Mouse (Mus musculus) cortical plate, adult 2 months (tissue): ENCODE measurements at regions not wholly inside any gene's neighbourhood (a gene's known extent, or its start where the extent isn't known, plus 50 kb on each side); places are given as distances from the start of the nearest gene placed in this dataset.

Experiments
- CTCF ChIP-seq: fragments of 200-500 bp; IDR thresholded peaks from 2 replicates; pipeline ENCODE4 v1.5.1; 2011; ENCODE audit warnings: mild to moderate bottlenecking, control low read depth, low read length; ENCODE audit not compliant: insufficient read depth; ENCODE audit errors: extremely low read depth
- POLR2A ChIP-seq: fragments of 200-500 bp; IDR thresholded peaks from 2 replicates; pipeline ENCODE4 v1.6.1; 2011; ENCODE audit warnings: mild to moderate bottlenecking, low read length, control low read depth; ENCODE audit not compliant: insufficient read depth; ENCODE audit errors: extremely low read depth

- TF ChIP-seq CTCF (no peak), POLR2A (no peak)
Measured at GRCm38 (mm10) chr2:107935775-107936174, 645.3 kb downstream of the Kcna4 start.
